Mouse (Mus musculus) kidney, embryonic 15.5 days (tissue): Measurements from ENCODE around the gene Pja2. TPM values are rescaled to one million over a fixed set of nuclear protein-coding genes. Genes with fewer than 3 reads are reported as not detected.
"Not testable (repeated sequence)": the region's sequence is repeated elsewhere in the genome, so short reads cannot be mapped to it uniquely, and the experiment has no call there.

ENCODE experiments used
- ATAC-seq: fragments of 200-750 bp; cut with Nextera tagmentation; replicated peaks from 2 replicates; pipeline ENCODE4 v1.8.0; 2017; ENCODE audit warnings: moderate TSS enrichment; ENCODE audit not compliant: low FRiP score
- H3K27ac ChIP-seq: fragments of 300-500 bp; sonication (generic); 2 replicates; pipeline ENCODE4 v1.5.1; 2015; ENCODE audit warnings: mild to moderate bottlenecking, inconsistent platforms
- H3K27me3 ChIP-seq: fragments of 300-500 bp; sonication (generic); 2 replicates; pipeline ENCODE4 v1.6.1; 2015; ENCODE audit warnings: inconsistent platforms
- H3K36me3 ChIP-seq: fragments of 300-500 bp; sonication (generic); 2 replicates; pipeline ENCODE4 v1.6.1; 2015; ENCODE audit warnings: inconsistent platforms
- H3K4me1 ChIP-seq: fragments of 300-500 bp; sonication (generic); 2 replicates; pipeline ENCODE4 v1.6.1; 2015; ENCODE audit warnings: inconsistent platforms
- H3K4me2 ChIP-seq: fragments of 300-500 bp; sonication (generic); 2 replicates; pipeline ENCODE4 v1.6.1; 2015; ENCODE audit warnings: moderate library complexity, mild to moderate bottlenecking, inconsistent platforms
- H3K4me3 ChIP-seq: fragments of 300-500 bp; sonication (generic); replicated peaks from 2 replicates; pipeline ENCODE4 v1.5.1; 2015; ENCODE audit warnings: mild to moderate bottlenecking, inconsistent platforms
- H3K9ac ChIP-seq: fragments of 300-500 bp; sonication (generic); 2 replicates; pipeline ENCODE4 v1.6.1; 2015; ENCODE audit warnings: mild to moderate bottlenecking, inconsistent platforms
- H3K9me3 ChIP-seq: fragments of 300-500 bp; sonication (generic); replicated peaks from 2 replicates; pipeline ENCODE4 v1.6.1; 2016; ENCODE audit warnings: inconsistent platforms
- WGBS: fragments of 180-500 bp; shearing (Covaris S2); methylation state at CpG from one replicate; pipeline ENCODE4 v1.1.7; 2015; ENCODE audit warnings: mixed read lengths; 5-methylcytosine and 5-hydroxymethylcytosine counted together
- polyA plus RNA-seq: library from polyadenylated mRNA; unstranded; fragments of >200 nt; fragmentation: Nextera tagmentation; extraction: Ambion mirVana; gene quantifications from 2 replicates; pipeline ENCODE4 v1.2.1, GENCODE M21; 2015

Pja2 gene
- polyA plus RNA-seq, 1 experiment from 2014 or later = 65.1 TPM

DNA sequence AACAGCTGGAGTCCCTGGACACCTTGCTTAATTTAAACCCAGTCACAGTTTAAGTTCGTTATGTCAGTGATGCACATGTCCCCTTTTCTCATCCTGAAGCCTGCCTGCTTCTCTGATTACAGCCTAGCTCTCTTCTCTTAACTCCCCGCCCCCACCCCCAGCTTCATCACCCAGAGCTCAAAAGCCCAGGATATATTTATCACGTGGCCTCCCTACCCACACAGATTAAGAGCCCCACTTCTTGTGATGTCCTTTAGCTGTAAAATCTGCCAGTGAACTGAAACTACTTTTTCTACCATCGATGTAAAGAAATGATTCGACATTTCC is 1.0 kb upstream of the Pja2 start:
- no peak for ATAC-seq
- Histone ChIP-seq H3K9ac (peak overlapping the region; percentile 57), H3K36me3 (no peaks in the 10 kb centered on the region), H3K4me3 (peak overlapping the region; percentile 62), H3K4me2 (peak overlapping the region; percentile 84), H3K9me3 (no peaks in the 10 kb centered on the region), H3K27me3 (no peaks in the 10 kb centered on the region), H3K27ac (peak overlapping the region; percentile 88), H3K4me1 (peaks cover 11% of the 10 kb centered on the region)
- 22% methylated on average over 5 of the region's 5 CpGs for WGBS

- Histone ChIP-seq H3K9ac (peak overlapping the region; percentile 83), H3K4me2 (peak overlapping the region; percentile 56), H3K4me3 (peak overlapping the region; percentile 98), H3K27ac (peak overlapping the region; percentile 98), H3K9me3 (no peaks in the 10 kb centered on the region), H3K27me3 (no peaks in the 10 kb centered on the region), H3K4me1 (peaks cover 11% of the 10 kb centered on the region), H3K36me3 (no peaks in the 10 kb centered on the region)
- ATAC-seq = peak; percentile 63
- under 1% methylated on average over 51 of the region's 62 CpGs for WGBS
Measured at GRCm38 (mm10) chr17:64331291-64331897, 322 bp downstream of the Pja2 start.

GRCm38 (mm10) chr17:64330885-64331284 is 831 bp downstream of the Pja2 start:
- H3K36me3 ChIP-seq = no peaks in the 10 kb centered on the region

DNA sequence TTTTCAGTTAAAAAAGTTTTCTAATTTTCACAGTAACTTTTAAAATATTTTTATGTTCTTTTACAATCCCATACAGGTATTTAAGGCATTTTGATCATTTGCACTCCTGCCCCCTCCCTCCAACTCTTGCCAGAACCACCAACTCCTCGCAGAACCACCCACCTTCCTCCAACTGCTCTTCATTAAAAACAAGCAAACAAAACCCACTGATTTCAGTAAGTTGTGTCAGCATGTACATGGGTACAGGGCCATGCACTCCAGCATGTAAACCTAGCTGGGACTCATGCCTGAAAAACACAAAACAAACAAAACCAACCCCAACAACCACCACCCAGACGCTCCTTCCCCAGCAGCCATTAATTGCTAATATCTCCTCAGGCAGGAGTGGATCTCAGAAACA is 7.2 kb downstream of the Pja2 start:
- no peak overlapping the region for H3K27ac ChIP-seq
- no peak for ATAC-seq
- H3K36me3 ChIP-seq = no peaks in the 10 kb centered on the region
- no peak overlapping the region for H3K4me2 ChIP-seq
- no peaks in the 10 kb centered on the region for H3K9me3 ChIP-seq
- no peak overlapping the region for H3K4me3 ChIP-seq
- H3K27me3 ChIP-seq = no peaks in the 10 kb centered on the region
- H3K9ac ChIP-seq = no peak overlapping the region
- H3K4me1 ChIP-seq = no peaks in the 10 kb centered on the region
- 78% methylated on average over 2 of the region's 2 CpGs for WGBS

More at GRCm38 (mm10) chr17:64330885-64331284, 831 bp downstream of the Pja2 start:
- Histone ChIP-seq H3K4me1 (peaks cover 11% of the 10 kb centered on the region), H3K4me3 (peak overlapping the region; percentile 98), H3K27ac (peak overlapping the region; percentile 98), H3K4me2 (peak overlapping the region; percentile 56), H3K27me3 (no peaks in the 10 kb centered on the region), H3K9me3 (no peaks in the 10 kb centered on the region), H3K9ac (peak overlapping the region; percentile 83)
- 20% methylated on average over 8 of the region's 8 CpGs for WGBS
- no peak for ATAC-seq

DNA sequence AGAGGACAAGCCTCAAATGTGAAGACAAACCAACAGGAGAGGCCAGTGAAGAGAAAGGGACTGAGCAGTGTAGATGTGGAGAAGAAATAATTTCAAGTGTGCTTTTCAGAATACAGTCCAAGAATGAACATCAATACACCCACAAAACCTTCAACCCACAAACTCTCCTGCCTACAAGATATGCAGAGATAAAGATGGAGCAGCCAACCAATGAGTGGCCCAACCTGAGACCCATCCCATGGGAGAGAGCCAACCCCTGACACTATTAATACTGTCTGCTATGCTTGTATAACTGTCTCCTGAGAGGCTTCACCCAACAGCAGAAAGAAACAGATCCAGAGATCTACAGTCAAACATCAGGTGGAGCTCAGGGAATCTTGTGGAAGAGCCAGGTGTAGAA is 16.3 kb downstream of the Pja2 start:
- Histone ChIP-seq H3K4me2 (no peak overlapping the region), H3K9ac (no peak overlapping the region), H3K4me1 (no peaks in the 10 kb centered on the region), H3K36me3 (peaks cover 17% of the 10 kb centered on the region), H3K4me3 (no peak overlapping the region), H3K27me3 (no peaks in the 10 kb centered on the region), H3K9me3 (no peaks in the 10 kb centered on the region), H3K27ac (no peak overlapping the region)
- no peak for ATAC-seq

DNA sequence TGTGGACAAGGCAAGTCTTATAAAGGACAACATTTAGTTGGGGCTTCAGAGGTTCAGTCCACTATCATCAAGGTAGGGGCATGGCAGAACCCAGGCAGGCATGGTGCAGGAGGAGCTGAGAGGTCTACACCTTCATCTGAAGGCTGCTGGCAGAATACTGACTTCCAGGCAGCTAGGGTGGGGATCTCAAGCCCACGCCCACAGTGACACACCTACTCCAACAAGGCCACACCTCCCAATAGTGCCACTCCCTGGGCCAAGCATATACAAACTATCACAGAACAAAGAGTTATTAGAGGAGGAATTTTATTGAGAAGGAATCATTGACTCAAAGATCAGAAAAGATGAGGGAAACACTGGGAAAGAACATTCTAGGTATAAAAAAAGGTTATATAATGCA is 17.2 kb downstream of the Pja2 start:
- WGBS = 92% methylated on average over 1 of the region's 1 CpGs
- H3K4me2 ChIP-seq, H3K9me3 ChIP-seq, ATAC-seq, H3K27ac ChIP-seq, H3K4me3 ChIP-seq, H3K4me1 ChIP-seq, H3K27me3 ChIP-seq, H3K9ac ChIP-seq: not testable (repeated sequence)
- H3K36me3 ChIP-seq = peaks cover 19% of the 10 kb centered on the region

DNA sequence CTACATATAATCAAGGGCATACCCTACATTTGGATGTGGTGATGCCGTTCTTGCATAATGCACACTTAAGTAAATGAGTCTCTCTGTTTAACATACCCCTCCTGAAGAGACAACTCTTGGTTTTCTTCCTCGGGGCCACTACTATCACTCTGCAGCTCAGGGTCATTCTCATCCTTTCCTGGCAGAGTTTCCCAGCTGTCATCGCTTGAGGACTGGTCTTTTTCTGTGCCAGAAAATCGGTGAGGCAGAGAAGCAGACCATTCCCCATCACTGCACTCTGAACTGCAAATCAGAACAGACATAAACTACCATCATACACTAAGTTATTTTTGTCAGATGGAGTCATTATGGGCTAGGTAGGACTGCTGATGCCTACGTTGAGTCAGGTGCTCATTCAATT is 34.1 kb downstream of the Pja2 start:
- Histone ChIP-seq H3K27me3 (no peaks in the 10 kb centered on the region), H3K9ac (no peak overlapping the region), H3K27ac (no peak overlapping the region), H3K4me1 (no peaks in the 10 kb centered on the region), H3K36me3 (peaks cover 27% of the 10 kb centered on the region), H3K4me2 (no peak overlapping the region), H3K9me3 (no peaks in the 10 kb centered on the region), H3K4me3 (no peak overlapping the region)
- WGBS = 88% methylated on average over 5 of the region's 5 CpGs
- no peak for ATAC-seq

GRCm38 (mm10) chr17:64292740-64293139 is 39.0 kb downstream of the Pja2 start:
- H3K9ac ChIP-seq = no peak overlapping the region
- H3K27ac ChIP-seq = no peak overlapping the region

GRCm38 (mm10) chr17:64289684-64290083 is 42.0 kb downstream of the Pja2 start:
- Histone ChIP-seq H3K36me3 (peaks cover 67% of the 10 kb centered on the region), H3K27ac (no peak overlapping the region), H3K4me2 (no peak overlapping the region), H3K4me1 (no peaks in the 10 kb centered on the region), H3K9ac (no peak overlapping the region), H3K9me3 (no peaks in the 10 kb centered on the region), H3K27me3 (no peaks in the 10 kb centered on the region), H3K4me3 (no peak overlapping the region)
- 77% methylated on average over 4 of the region's 4 CpGs for WGBS
- ATAC-seq = no peak

More at GRCm38 (mm10) chr17:64292740-64293139, 39.0 kb downstream of the Pja2 start:
- no peaks in the 10 kb centered on the region for H3K9me3 ChIP-seq
- H3K36me3 ChIP-seq = peaks cover 46% of the 10 kb centered on the region
- no peak overlapping the region for H3K4me3 ChIP-seq
- H3K4me1 ChIP-seq = no peaks in the 10 kb centered on the region
- WGBS = 87% methylated on average over 8 of the region's 8 CpGs
- no peaks in the 10 kb centered on the region for H3K27me3 ChIP-seq
- ATAC-seq = no peak
- no peak overlapping the region for H3K4me2 ChIP-seq

- Histone ChIP-seq H3K4me1 (no peaks in the 10 kb centered on the region), H3K9me3 (no peaks in the 10 kb centered on the region), H3K4me3 (no peak overlapping the region), H3K9ac (no peak overlapping the region), H3K4me2 (no peak overlapping the region), H3K27me3 (no peaks in the 10 kb centered on the region), H3K36me3 (peaks cover 72% of the 10 kb centered on the region), H3K27ac (no peak overlapping the region)
- 91% methylated on average over 7 of the region's 7 CpGs for WGBS
- ATAC-seq = no peak
Measured at GRCm38 (mm10) chr17:64288000-64288399, 43.7 kb downstream of the Pja2 start.

GRCm38 (mm10) chr17:64286836-64287235 is 44.9 kb downstream of the Pja2 start:
- ATAC-seq = no peak
- WGBS = 91% methylated on average over 3 of the region's 3 CpGs
- Histone ChIP-seq H3K9me3 (no peaks in the 10 kb centered on the region), H3K9ac (no peak overlapping the region), H3K4me1 (no peaks in the 10 kb centered on the region), H3K4me2 (no peak overlapping the region), H3K4me3 (no peak overlapping the region), H3K27ac (no peak overlapping the region), H3K27me3 (no peaks in the 10 kb centered on the region), H3K36me3 (peaks cover 77% of the 10 kb centered on the region)

GRCm38 (mm10) chr17:64281368-64281767 is 50.3 kb downstream of the Pja2 start:
- H3K9me3 ChIP-seq, H3K27ac ChIP-seq, H3K4me3 ChIP-seq, H3K4me1 ChIP-seq, H3K27me3 ChIP-seq, H3K9ac ChIP-seq, ATAC-seq, H3K4me2 ChIP-seq: not testable (repeated sequence)
- H3K36me3 ChIP-seq = peaks cover 63% of the 10 kb centered on the region
- WGBS = 80% methylated on average over 3 of the region's 3 CpGs

DNA sequence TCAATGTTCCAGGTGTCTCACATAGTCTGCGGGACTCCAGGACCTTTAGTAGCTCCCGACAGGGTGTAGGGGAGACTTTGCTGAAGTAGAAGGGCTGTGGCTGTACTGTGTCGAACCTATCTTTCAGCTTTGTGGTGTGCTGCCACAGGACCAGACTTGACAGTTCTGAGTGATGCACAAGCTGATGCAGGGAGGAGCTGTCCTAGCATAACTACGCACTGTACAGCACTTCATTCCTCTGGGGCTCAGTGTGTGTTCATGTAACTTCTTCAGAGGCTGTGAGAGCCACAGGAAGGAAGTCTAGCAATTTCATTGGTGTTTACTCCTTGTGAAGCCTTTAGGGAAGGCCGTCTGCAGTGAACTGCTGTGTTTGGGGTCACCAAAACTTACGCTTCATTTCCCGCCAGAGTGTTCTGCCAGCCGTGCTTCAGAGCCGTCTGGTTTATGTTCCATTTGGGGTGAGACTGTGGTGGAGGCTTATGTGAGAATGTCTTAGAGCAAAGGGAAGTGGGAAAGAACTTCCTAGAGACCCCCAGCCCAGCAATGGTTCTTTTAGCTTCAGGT is 54.0 kb downstream of the Pja2 start:
- no peak; the same call in 1 of the 2 replicates for ATAC-seq
- Histone ChIP-seq H3K27me3 (no peaks in the 10 kb centered on the region), H3K27ac (no peak overlapping the region), H3K4me2 (no peak overlapping the region), H3K36me3 (peaks cover 28% of the 10 kb centered on the region), H3K9me3 (no peaks in the 10 kb centered on the region), H3K9ac (no peak overlapping the region), H3K4me3 (no peak overlapping the region), H3K4me1 (peaks cover 7% of the 10 kb centered on the region; the same call in 1 of the 2 replicates)
- WGBS = 46% methylated on average over 9 of the region's 9 CpGs
